Comparison of ENCODE assay signal across 12 mouse cellular contexts in the genomic region with DNA sequence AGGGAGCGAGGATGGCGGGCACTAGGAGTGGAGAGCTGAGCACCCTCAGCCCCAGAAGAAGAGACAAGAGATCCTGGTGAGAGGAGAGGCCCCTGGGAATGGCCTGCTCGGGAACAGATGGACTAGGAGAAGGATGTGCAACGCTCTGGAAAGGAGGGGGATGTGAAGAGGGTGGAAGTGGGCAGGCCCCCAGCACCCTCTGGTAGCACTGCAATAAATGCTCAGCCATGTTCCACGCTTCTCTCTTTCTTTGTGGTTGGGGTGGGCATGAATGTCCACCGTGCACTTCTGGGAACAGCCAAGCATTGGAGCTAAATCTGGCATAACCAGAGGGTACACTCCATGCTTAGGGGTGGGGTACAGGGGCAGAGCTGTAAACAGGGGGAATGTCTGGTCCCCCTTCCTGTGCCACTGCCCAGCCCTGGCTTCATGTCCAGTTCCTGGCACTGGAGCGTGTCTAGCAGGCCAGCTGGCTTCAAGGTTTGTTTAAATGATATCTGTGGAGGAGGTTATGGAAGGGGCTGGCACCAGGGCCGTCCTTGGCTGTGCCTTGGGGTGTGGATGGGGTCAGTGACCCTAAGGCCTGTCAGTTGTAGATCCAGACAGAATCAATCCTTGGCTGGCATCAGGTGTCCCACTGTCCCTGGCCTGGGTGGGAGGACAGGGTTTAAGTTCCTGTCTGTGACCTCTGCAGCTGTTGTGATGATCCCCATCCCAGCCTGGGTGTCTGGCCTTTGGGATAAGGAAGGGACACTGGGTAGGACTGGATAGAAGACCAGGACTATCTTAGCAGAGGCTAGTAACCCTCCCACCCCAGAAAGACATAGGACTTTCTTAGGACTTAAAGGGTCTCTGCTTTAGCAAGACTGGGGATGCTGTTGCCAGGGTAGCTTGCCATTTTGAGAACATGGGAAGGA. TPM values are rescaled to one million over a fixed set of nuclear protein-coding genes. Genes with fewer than 3 reads are reported as not detected.
DNase-seq lines count a peak whose midpoint lies in the region; ATAC-seq lines count a peak whose summit lies in the region.
"Had no signal": no experiment of that assay in that cellular context is flagged by ENCODE, and none has a peak within 500 bp of the region (broad histone marks: within the 10 kb centered on the region; RNA-seq: fewer than 3 reads in every experiment).

No protein-coding gene starts in this region.

- WGBS in hindbrain, embryonic 13.5 days: 57% methylated on average over 8 of the region's 8 CpGs
- WGBS in hindbrain, embryonic 11.5 days: 65% methylated on average over 8 of the region's 8 CpGs
- 77% methylated on average over 8 of the region's 8 CpGs for WGBS in midbrain, embryonic 11.5 days
- WGBS in midbrain, embryonic 13.5 days: 72% methylated on average over 8 of the region's 8 CpGs

- H3K4me1 ChIP-seq in hindbrain, embryonic 13.5 days (replicated peaks): peaks cover 19% of the 10 kb centered on the region
- H3K4me1 ChIP-seq in hindbrain, embryonic 11.5 days (replicated peaks; ENCODE audit: control insufficient read depth, insufficient read depth, low read length): no peaks in the 10 kb centered on the region
- no peaks in the 10 kb centered on the region for H3K4me1 ChIP-seq in midbrain, embryonic 11.5 days (ENCODE audit: control insufficient read depth, insufficient read depth, low read length)
- peaks cover 9% of the 10 kb centered on the region; the same call in 1 of the 2 replicates for H3K4me1 ChIP-seq in midbrain, embryonic 13.5 days (replicated peaks)

- no peaks in the 10 kb centered on the region for H3K9me3 ChIP-seq in hindbrain, embryonic 13.5 days
- no peaks in the 10 kb centered on the region for H3K9me3 ChIP-seq in hindbrain, embryonic 11.5 days (ENCODE audit: control insufficient read depth, low read length)
- H3K9me3 ChIP-seq in midbrain, embryonic 11.5 days (ENCODE audit: control insufficient read depth, low read length): no peaks in the 10 kb centered on the region
- H3K9me3 ChIP-seq in midbrain, embryonic 13.5 days: no peaks in the 10 kb centered on the region
- H3K9me3 ChIP-seq: G1E; lung, embryonic 15.5 days had no signal

- peaks cover 14% of the 10 kb centered on the region for H3K36me3 ChIP-seq in hindbrain, embryonic 13.5 days
- H3K36me3 ChIP-seq in hindbrain, embryonic 11.5 days (ENCODE audit: control insufficient read depth, insufficient read depth, low read length): no peaks in the 10 kb centered on the region
- peaks cover 7% of the 10 kb centered on the region; the same call in 1 of the 2 replicates for H3K36me3 ChIP-seq in midbrain, embryonic 11.5 days (ENCODE audit: control insufficient read depth, insufficient read depth, low read length)
- peaks cover 14% of the 10 kb centered on the region for H3K36me3 ChIP-seq in midbrain, embryonic 13.5 days

- DNase-seq in hindbrain, embryonic 11.5 days (ENCODE audit: low spot score): no peak
- DNase-seq in midbrain, embryonic 11.5 days (ENCODE audit: low spot score, missing footprints): peak; percentile 74
- DNase-seq in heart, adult 9 months (ENCODE audit: low spot score in 2 of 2): peak; percentile 62 to 72
- DNase-seq in skeletal muscle tissue, adult 2 months (ENCODE audit: low read depth, low spot score): peak; percentile 93
- no peak for DNase-seq in c-Kit-positive CD71-positive TER-119-positive erythroid progenitor cells, embryonic 14.5 days (ENCODE audit: low spot score)
- DNase-seq: kidney, adult 2 months had no signal

- no peak overlapping the region for H3K4me3 ChIP-seq in hindbrain, embryonic 13.5 days
- no peak overlapping the region for H3K4me3 ChIP-seq in hindbrain, embryonic 11.5 days (ENCODE audit: low read depth, low read length)
- H3K4me3 ChIP-seq in midbrain, embryonic 11.5 days (ENCODE audit: low read depth, low read length): no peak overlapping the region
- no peak overlapping the region for H3K4me3 ChIP-seq in midbrain, embryonic 13.5 days (replicated peaks)
- H3K4me3 ChIP-seq: lung, embryonic 15.5 days had no signal

- peak overlapping the region; percentile 24; the same call in 1 of the 2 replicates for H3K9ac ChIP-seq in hindbrain, embryonic 13.5 days
- no peak overlapping the region for H3K9ac ChIP-seq in hindbrain, embryonic 11.5 days (ENCODE audit: low read depth, low read length)
- no peak overlapping the region for H3K9ac ChIP-seq in midbrain, embryonic 11.5 days (ENCODE audit: low read length)
- no peak overlapping the region for H3K9ac ChIP-seq in midbrain, embryonic 13.5 days (replicated peaks)
- H3K9ac ChIP-seq: lung, embryonic 15.5 days had no signal

- no peak overlapping the region for H3K4me2 ChIP-seq in hindbrain, embryonic 13.5 days
- H3K4me2 ChIP-seq in hindbrain, embryonic 11.5 days (replicated peaks; ENCODE audit: low read depth, low read length): no peak overlapping the region
- H3K4me2 ChIP-seq in midbrain, embryonic 11.5 days: no peak overlapping the region
- no peak overlapping the region for H3K4me2 ChIP-seq in midbrain, embryonic 13.5 days (replicated peaks)
- H3K4me2 ChIP-seq: lung, embryonic 15.5 days had no signal

- peaks cover 62% of the 10 kb centered on the region for H3K27me3 ChIP-seq in hindbrain, embryonic 13.5 days
- H3K27me3 ChIP-seq in hindbrain, embryonic 11.5 days (ENCODE audit: control insufficient read depth, insufficient read depth, low read length): peaks cover 26% of the 10 kb centered on the region
- peaks cover 23% of the 10 kb centered on the region for H3K27me3 ChIP-seq in midbrain, embryonic 11.5 days (ENCODE audit: control insufficient read depth, insufficient read depth, low read length)
- H3K27me3 ChIP-seq in midbrain, embryonic 13.5 days: peaks cover 56% of the 10 kb centered on the region

- ATAC-seq in hindbrain, embryonic 13.5 days (ENCODE audit: low FRiP score): no peak
- ATAC-seq in hindbrain, embryonic 11.5 days (ENCODE audit: low FRiP score): no peak
- no peak for ATAC-seq in midbrain, embryonic 11.5 days (ENCODE audit: low FRiP score)
- ATAC-seq in midbrain, embryonic 13.5 days: no peak
- ATAC-seq: activated CD4-positive, CD25-positive, alpha-beta regulatory T cell, adult 4 months had no signal

- H3K27ac ChIP-seq in hindbrain, embryonic 13.5 days: no peak overlapping the region
- no peak overlapping the region for H3K27ac ChIP-seq in hindbrain, embryonic 11.5 days (ENCODE audit: low read depth, low read length)
- H3K27ac ChIP-seq in midbrain, embryonic 11.5 days (ENCODE audit: low read depth, low read length): no peak overlapping the region
- H3K27ac ChIP-seq in midbrain, embryonic 13.5 days: no peak overlapping the region
- H3K27ac ChIP-seq: lung, embryonic 15.5 days had no signal

RNA-seq across cellular contexts. Expression of gene Pnmt, which starts 1.3 kb away (rescaled TPM):
- polyA plus RNA-seq in hindbrain, embryonic 13.5 days (2015; fragmentation: Nextera tagmentation; extraction: Ambion mirVana): 3.2 and 4.2 TPM in 2 replicates
- 0.54 and 0.93 TPM in 2 replicates for polyA plus RNA-seq in hindbrain, embryonic 11.5 days (2014; fragmentation: Nextera tagmentation; extraction: Ambion mirVana)
- not detected in 2 replicates for polyA plus RNA-seq in midbrain, embryonic 11.5 days (2014; fragmentation: Nextera tagmentation; extraction: Ambion mirVana)
- 0.23 TPM in 1 of 2 replicates, not detected in the other for polyA plus RNA-seq in midbrain, embryonic 13.5 days (2015; fragmentation: Nextera tagmentation; extraction: Ambion mirVana)
- polyA plus RNA-seq: activated CD4-positive, CD25-positive, alpha-beta regulatory T cell, adult 4 months; G1E; kidney, adult 2 months; small intestine, adult 2 months had no signal

RNA-seq across cellular contexts. Expression of gene Tcap, which starts 1.4 kb away (rescaled TPM):
- polyA plus RNA-seq in hindbrain, embryonic 13.5 days (2015; fragmentation: Nextera tagmentation; extraction: Ambion mirVana): 0.21 and 0.35 TPM in 2 replicates
- 0.53 and 0.54 TPM in 2 replicates for polyA plus RNA-seq in hindbrain, embryonic 11.5 days (2014; fragmentation: Nextera tagmentation; extraction: Ambion mirVana)
- polyA plus RNA-seq in midbrain, embryonic 11.5 days (2014; fragmentation: Nextera tagmentation; extraction: Ambion mirVana): not detected in 2 replicates
- polyA plus RNA-seq in midbrain, embryonic 13.5 days (2015; fragmentation: Nextera tagmentation; extraction: Ambion mirVana): 0.23 and 0.28 TPM in 2 replicates
- polyA plus RNA-seq: activated CD4-positive, CD25-positive, alpha-beta regulatory T cell, adult 4 months; G1E had no signal

RNA-seq across cellular contexts. Expression of gene Pgap3, which starts 15.3 kb away (rescaled TPM):
- 9.4 and 10.4 TPM in 2 replicates for polyA plus RNA-seq in hindbrain, embryonic 13.5 days (2015; fragmentation: Nextera tagmentation; extraction: Ambion mirVana)
- 4.3 and 4.5 TPM in 2 replicates for polyA plus RNA-seq in hindbrain, embryonic 11.5 days (2014; fragmentation: Nextera tagmentation; extraction: Ambion mirVana)
- polyA plus RNA-seq in midbrain, embryonic 11.5 days (2014; fragmentation: Nextera tagmentation; extraction: Ambion mirVana): 5.6 and 5.7 TPM in 2 replicates
- 9.2 and 10.7 TPM in 2 replicates for polyA plus RNA-seq in midbrain, embryonic 13.5 days (2015; fragmentation: Nextera tagmentation; extraction: Ambion mirVana)

RNA-seq across cellular contexts. Expression of gene Stard3, which starts 26.8 kb away (rescaled TPM):
- polyA plus RNA-seq in hindbrain, embryonic 13.5 days (2015; fragmentation: Nextera tagmentation; extraction: Ambion mirVana): 44.4 and 44.7 TPM in 2 replicates
- 40.1 and 43.2 TPM in 2 replicates for polyA plus RNA-seq in hindbrain, embryonic 11.5 days (2014; fragmentation: Nextera tagmentation; extraction: Ambion mirVana)
- polyA plus RNA-seq in midbrain, embryonic 11.5 days (2014; fragmentation: Nextera tagmentation; extraction: Ambion mirVana): 39.7 and 41.5 TPM in 2 replicates
- polyA plus RNA-seq in midbrain, embryonic 13.5 days (2015; fragmentation: Nextera tagmentation; extraction: Ambion mirVana): 44.5 and 46.9 TPM in 2 replicates

RNA-seq across cellular contexts. Expression of gene Erbb2, which starts 27.3 kb away (rescaled TPM):
- 8.4 and 9.9 TPM in 2 replicates for polyA plus RNA-seq in hindbrain, embryonic 13.5 days (2015; fragmentation: Nextera tagmentation; extraction: Ambion mirVana)
- 15.5 and 17.2 TPM in 2 replicates for polyA plus RNA-seq in hindbrain, embryonic 11.5 days (2014; fragmentation: Nextera tagmentation; extraction: Ambion mirVana)
- polyA plus RNA-seq in midbrain, embryonic 11.5 days (2014; fragmentation: Nextera tagmentation; extraction: Ambion mirVana): 14.8 TPM in 2 replicates
- 7.1 and 7.6 TPM in 2 replicates for polyA plus RNA-seq in midbrain, embryonic 13.5 days (2015; fragmentation: Nextera tagmentation; extraction: Ambion mirVana)
- polyA plus RNA-seq: G1E had no signal

Comparison
In these comparisons a context has a peak if more than half of its experiments do, and no peak if none do; other contexts are left out.
1. DNase-seq: peak in midbrain, embryonic 11.5 days (single experiment), heart, adult 9 months (2 of 2) and skeletal muscle tissue, adult 2 months (single experiment); none in hindbrain, embryonic 11.5 days (single experiment) and c-Kit-positive CD71-positive TER-119-positive erythroid progenitor cells, embryonic 14.5 days (single experiment).